Mouse (Mus musculus): Measurements from ENCODE around the gene Usp6nl.

DNA sequence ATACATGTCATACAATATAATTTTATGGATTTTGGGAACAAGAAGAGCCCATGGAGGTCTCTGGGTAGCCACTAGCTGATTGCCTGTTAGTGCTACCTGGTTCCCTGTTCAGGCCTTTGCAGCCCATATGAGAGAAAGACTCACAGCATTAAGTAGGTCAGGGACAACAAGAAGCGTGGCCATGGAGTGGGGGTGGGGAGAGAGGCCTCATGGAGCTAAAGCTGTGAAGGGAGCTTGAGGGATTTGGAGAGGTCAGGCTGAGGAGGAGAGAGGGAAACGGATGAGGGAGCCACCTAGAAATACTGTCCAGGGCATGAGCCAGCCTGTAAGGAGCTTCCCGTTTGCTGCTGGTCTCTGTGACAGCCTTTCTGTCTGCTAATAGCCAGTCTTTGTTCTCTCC is 159.9 kb downstream of the Usp6nl start:
- no peak for TF ChIP-seq CTCF (IDR thresholded peaks at IDR 0.05; ENCODE audit: extremely low read depth, insufficient read length, insufficient replicate concordance, low read depth, low read length)
- no peak for TF ChIP-seq POLR2A (IDR thresholded peaks at IDR 0.05; ENCODE audit: low read depth, low read length)
